Mouse (Mus musculus) bone marrow macrophage, adult 2 months (primary cell): ENCODE data around the gene Nck1.

Experiments
- CTCF ChIP-seq: IDR thresholded peaks from 2 replicates; pipeline ENCODE4 v1.5.1; 2012; ENCODE audit warnings: low read depth, mild to moderate bottlenecking, low read length, moderate library complexity
- POLR2A ChIP-seq: IDR thresholded peaks from 2 replicates; pipeline ENCODE4 v1.6.1; 2012; ENCODE audit warnings: mild to moderate bottlenecking, low read depth, low read length, borderline replicate concordance

DNA sequence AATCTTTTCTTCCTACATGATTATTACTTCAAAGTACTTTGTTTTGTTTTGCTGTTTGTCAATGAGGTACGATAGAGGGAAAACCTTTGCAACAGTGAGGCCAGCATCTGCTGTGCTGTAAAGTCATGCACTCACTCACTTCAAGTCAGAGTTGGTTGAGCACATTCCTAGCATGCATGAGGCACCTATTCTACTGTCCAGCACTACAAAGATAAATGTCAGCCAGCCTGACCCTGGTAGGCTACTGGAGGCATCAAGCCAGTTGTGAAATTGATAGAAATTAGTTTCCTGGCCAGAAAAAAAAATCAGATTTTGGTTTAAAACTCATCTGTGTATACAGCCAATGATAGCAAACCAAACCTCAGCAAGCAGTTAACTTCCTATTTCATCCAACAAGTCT, 54.5 kb downstream of the Nck1 start:
- TF ChIP-seq POLR2A, result no peak
- TF ChIP-seq CTCF, result no peak
